Mouse (Mus musculus) limb, embryonic 13.5 days (tissue): ENCODE measurements around the gene Zfp383. TPM values are rescaled to one million over a fixed set of nuclear protein-coding genes. Genes with fewer than 3 reads are reported as not detected.
"Not testable (repeated sequence)": the region's sequence is repeated elsewhere in the genome, so short reads cannot be mapped to it uniquely, and the experiment has no call there.

Experiments used
- ATAC-seq: fragments of 200-750 bp; cut with Nextera tagmentation; 2 replicates; pipeline ENCODE4 v1.8.0; 2017; ENCODE audit warnings: low read depth, moderate number of reproducible peaks, moderate TSS enrichment; ENCODE audit not compliant: low FRiP score
- H3K27ac ChIP-seq: fragments of 300-500 bp; sonication (generic); 2 replicates; pipeline ENCODE4 v1.5.1; 2015; ENCODE audit warnings: inconsistent platforms, mild to moderate bottlenecking, moderate library complexity
- H3K27me3 ChIP-seq: fragments of 300-500 bp; sonication (generic); 2 replicates; pipeline ENCODE4 v1.6.1; 2015; ENCODE audit warnings: mild to moderate bottlenecking, inconsistent platforms
- H3K36me3 ChIP-seq: fragments of 300-500 bp; sonication (generic); 2 replicates; pipeline ENCODE4 v1.6.1; 2015; ENCODE audit warnings: inconsistent platforms, mild to moderate bottlenecking, moderate library complexity
- H3K4me1 ChIP-seq: fragments of 300-500 bp; sonication (generic); 2 replicates; pipeline ENCODE4 v1.6.1; 2015; ENCODE audit warnings: inconsistent platforms
- H3K4me2 ChIP-seq: fragments of 300-500 bp; sonication (generic); replicated peaks from 2 replicates; pipeline ENCODE4 v1.6.1; 2015; ENCODE audit warnings: inconsistent platforms, mild to moderate bottlenecking, moderate library complexity
- H3K4me3 ChIP-seq: fragments of 300-500 bp; sonication (generic); 2 replicates; pipeline ENCODE4 v1.5.1; 2015; ENCODE audit warnings: moderate library complexity, mild to moderate bottlenecking, inconsistent platforms
- H3K9ac ChIP-seq: fragments of 300-500 bp; sonication (generic); 2 replicates; pipeline ENCODE4 v1.6.1; 2015; ENCODE audit warnings: mild to moderate bottlenecking, inconsistent platforms
- H3K9me3 ChIP-seq: fragments of 300-500 bp; sonication (generic); 2 replicates; pipeline ENCODE4 v1.6.1; 2016; ENCODE audit warnings: inconsistent platforms
- WGBS: fragments of 180-500 bp; shearing (Covaris S2); methylation state at CpG from one replicate; pipeline ENCODE4 v1.1.7; 2015; 5-methylcytosine and 5-hydroxymethylcytosine counted together
- microRNA-seq: library from miRNA; unstranded; fragments of <30 nt; microRNA quantifications from one replicate; pipeline ENCODE4, GENCODE M21; 2016
- polyA plus RNA-seq: library from polyadenylated mRNA; unstranded; fragments of >200 nt; fragmentation: Nextera tagmentation; extraction: Ambion mirVana; gene quantifications from 2 replicates; pipeline ENCODE4 v1.2.1, GENCODE M21; 2015

Zfp383 gene
- polyA plus RNA-seq, 1 experiment from 2014 or later = 8.3 TPM

GRCm38 (mm10) chr7:29943720-29944119 lies 35.7 kb downstream of the Zfp383 start:
- H3K4me3 ChIP-seq = no peak overlapping the region
- H3K4me2 ChIP-seq = no peak overlapping the region
- H3K27ac ChIP-seq = no peak overlapping the region
- H3K9me3 ChIP-seq = no peaks in the 10 kb centered on the region
- WGBS = 72% methylated on average over 2 of the region's 2 CpGs
- peaks cover 48% of the 10 kb centered on the region for H3K36me3 ChIP-seq
- no peak for ATAC-seq
- no peaks in the 10 kb centered on the region for H3K4me1 ChIP-seq
- no peaks in the 10 kb centered on the region for H3K27me3 ChIP-seq
- H3K9ac ChIP-seq = no peak overlapping the region

DNA sequence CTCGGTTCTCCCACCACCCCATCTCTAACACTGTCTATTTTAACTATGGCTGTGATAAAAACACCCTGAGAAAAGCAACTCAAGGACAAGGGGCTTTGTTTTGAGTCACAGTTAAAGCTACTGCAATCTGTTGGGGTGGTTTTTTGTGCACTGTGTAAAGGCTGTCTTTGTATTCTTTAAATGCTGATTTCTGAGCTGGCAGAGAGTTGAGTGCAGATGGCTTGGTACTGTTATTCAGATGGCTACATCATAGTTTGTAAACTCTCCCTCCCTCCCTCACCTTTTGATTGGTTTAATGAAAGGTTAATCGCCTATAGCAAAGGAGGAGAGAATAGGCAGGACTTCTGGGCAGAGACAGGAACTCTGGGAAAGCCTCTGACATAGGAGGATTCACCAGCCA lies 36.2 kb downstream of the Zfp383 start:
- WGBS = 84% methylated on average over 2 of the region's 2 CpGs
- H3K36me3 ChIP-seq = peaks cover 51% of the 10 kb centered on the region
- no peak overlapping the region for H3K9ac ChIP-seq
- no peak for ATAC-seq
- H3K4me2 ChIP-seq = no peak overlapping the region
- H3K9me3 ChIP-seq = no peaks in the 10 kb centered on the region
- no peak overlapping the region for H3K4me3 ChIP-seq
- H3K27ac ChIP-seq = no peak overlapping the region
- no peaks in the 10 kb centered on the region for H3K4me1 ChIP-seq
- no peaks in the 10 kb centered on the region for H3K27me3 ChIP-seq

DNA sequence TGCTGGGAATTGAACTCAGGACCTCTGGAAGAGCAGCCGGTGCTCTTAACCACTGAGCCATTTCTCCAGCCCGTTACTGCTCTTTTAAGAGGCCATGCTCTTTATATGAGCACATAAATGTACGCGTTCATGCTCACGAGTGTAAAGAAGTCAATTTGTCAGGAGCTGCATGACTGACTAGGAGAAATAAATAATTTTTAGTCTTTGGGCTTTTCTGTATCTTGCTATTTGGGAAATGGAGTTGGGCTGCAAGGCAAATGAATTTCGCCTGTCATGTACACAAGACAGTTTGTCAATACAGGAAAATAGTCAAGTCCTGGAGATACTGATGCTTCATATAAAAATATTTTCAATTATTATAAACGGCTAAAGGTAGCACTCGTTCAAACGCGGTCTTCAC lies 45.1 kb downstream of the Zfp383 start:
- Histone ChIP-seq H3K9me3 (no peaks in the 10 kb centered on the region), H3K36me3 (peaks cover 30% of the 10 kb centered on the region), H3K9ac (peak overlapping the region; percentile 94), H3K4me2 (peak overlapping the region; percentile 65), H3K4me3 (peak overlapping the region; percentile 74), H3K4me1 (no peaks in the 10 kb centered on the region), H3K27ac (peak overlapping the region; percentile 95; the same call in 1 of the 2 replicates), H3K27me3 (no peaks in the 10 kb centered on the region)
- ATAC-seq = no peak; the same call in 1 of the 2 replicates
- WGBS = 28% methylated on average over 10 of the region's 10 CpGs

GRCm38 (mm10) chr7:29953513-29954401 lies 45.7 kb downstream of the Zfp383 start, which contains the start of gene Zfp74:
Gene Zfp74, minus strand, starts transcription at chr7:29954089.
- Histone ChIP-seq H3K4me2 (peak within 1 kb of the TSS; percentile 65), H3K4me3 (peak within 1 kb of the TSS; percentile 74), H3K4me1 (no peaks in the 10 kb centered on the region), H3K9me3 (no peaks in the 10 kb centered on the region), H3K36me3 (peaks cover 25% of the 10 kb centered on the region), H3K27ac (peak within 1 kb of the TSS; percentile 95), H3K9ac (peak within 1 kb of the TSS; percentile 94), H3K27me3 (no peaks in the 10 kb centered on the region)
- 2% methylated on average over 52 of the region's 52 CpGs for WGBS
- peak; percentile 92 for ATAC-seq

GRCm38 (mm10) chr7:29954731-29955130 lies 46.7 kb downstream of the Zfp383 start:
- H3K9ac ChIP-seq = no peak overlapping the region
- WGBS = 32% methylated on average over 4 of the region's 4 CpGs
- H3K27ac ChIP-seq = no peak overlapping the region
- H3K4me1 ChIP-seq = no peaks in the 10 kb centered on the region
- H3K36me3 ChIP-seq = peaks cover 17% of the 10 kb centered on the region
- H3K4me2 ChIP-seq = peak overlapping the region; percentile 65
- ATAC-seq = no peak
- peak overlapping the region; percentile 74 for H3K4me3 ChIP-seq
- no peaks in the 10 kb centered on the region for H3K27me3 ChIP-seq
- H3K9me3 ChIP-seq = no peaks in the 10 kb centered on the region

- H3K9ac ChIP-seq = no peak overlapping the region
These were observed 48.2 kb downstream of the Zfp383 start for GRCm38 (mm10) chr7:29956257-29956656.

DNA sequence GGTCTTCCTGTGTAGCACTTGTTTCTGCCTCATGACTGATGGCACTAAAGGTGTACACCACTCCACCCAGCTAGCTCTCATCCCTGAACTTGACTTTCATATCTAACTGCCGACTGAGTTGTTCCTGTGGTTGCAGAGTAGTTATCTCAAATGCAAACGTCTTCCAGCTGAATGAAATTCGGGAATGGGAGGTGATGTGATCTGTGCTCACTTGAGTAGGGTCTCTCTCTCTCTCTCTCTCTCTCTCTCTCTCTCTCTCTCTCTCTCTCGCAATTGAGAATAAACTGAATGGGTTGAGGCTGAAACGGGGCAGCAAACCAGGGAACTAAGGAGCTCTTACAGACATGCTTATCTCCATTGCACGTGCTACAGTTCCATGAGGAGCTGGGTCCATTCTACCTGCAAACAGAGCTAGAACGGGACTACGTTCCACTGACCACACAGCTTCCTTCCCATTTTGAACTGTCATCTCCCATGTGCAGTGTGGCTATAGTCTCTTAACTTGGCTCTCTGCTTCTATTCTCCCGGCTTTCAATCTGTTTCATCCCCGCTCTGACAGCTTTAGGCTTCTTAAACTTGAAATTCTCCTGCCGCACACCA lies 50.2 kb downstream of the Zfp383 start:
- no peak for ATAC-seq
- Histone ChIP-seq H3K9me3 (no peaks in the 10 kb centered on the region), H3K27ac (no peak overlapping the region), H3K27me3 (no peaks in the 10 kb centered on the region), H3K9ac (no peak overlapping the region), H3K4me3 (no peak overlapping the region), H3K4me2 (no peak overlapping the region), H3K4me1 (no peaks in the 10 kb centered on the region), H3K36me3 (no peaks in the 10 kb centered on the region)
- WGBS = 84% methylated on average over 11 of the region's 11 CpGs

More at GRCm38 (mm10) chr7:29956257-29956656, 48.2 kb downstream of the Zfp383 start:
- H3K9me3 ChIP-seq = no peaks in the 10 kb centered on the region
- 0 out of 2 replicates have a peak overlapping the region, but pooled peaks have one; percentile 11 for H3K4me3 ChIP-seq
- H3K27ac ChIP-seq = no peak overlapping the region
- no peaks in the 10 kb centered on the region for H3K27me3 ChIP-seq
- no peaks in the 10 kb centered on the region for H3K4me1 ChIP-seq
- peaks cover 2% of the 10 kb centered on the region for H3K36me3 ChIP-seq
- ATAC-seq = no peak
- 50% methylated on average over 10 of the region's 10 CpGs for whole genome bisulfite sequencing
- H3K4me2 ChIP-seq = peak overlapping the region; percentile 37

- Histone ChIP-seq H3K36me3 (no peaks in the 10 kb centered on the region), H3K4me3 (no peak overlapping the region), H3K27me3 (no peaks in the 10 kb centered on the region), H3K9ac (no peak overlapping the region), H3K27ac (no peak overlapping the region), H3K9me3 (no peaks in the 10 kb centered on the region), H3K4me2 (no peak overlapping the region), H3K4me1 (no peaks in the 10 kb centered on the region)
- ATAC-seq = no peak
- WGBS = 64% methylated on average over 3 of the region's 3 CpGs
These were observed 51.0 kb downstream of the Zfp383 start for GRCm38 (mm10) chr7:29959004-29959403.

GRCm38 (mm10) chr7:29965115-29965810 lies 57.2 kb downstream of the Zfp383 start:
- not testable (repeated sequence) for H3K27me3 ChIP-seq, H3K36me3 ChIP-seq, H3K27ac ChIP-seq, H3K4me3 ChIP-seq, H3K9me3 ChIP-seq, H3K4me1 ChIP-seq, H3K9ac ChIP-seq, H3K4me2 ChIP-seq, ATAC-seq
- WGBS = 48% methylated on average over 39 of the region's 39 CpGs

Small RNAs within 50 kb of the gene (microRNA-seq; reads per million reads assigned to microRNA genes)
- 0.70 reads per million for gene Mir7668

Other genes with a start within 250 kb of the Zfp383 start
- not detected in 2 replicates for gene Catsperg2, start 181.2 kb upstream of the Zfp383 start, polyA plus RNA-seq
- 13.3 and 14.7 TPM in 2 replicates for gene Zfp84, start 139.7 kb upstream of the Zfp383 start, polyA plus RNA-seq
- 11.9 and 12.3 TPM in 2 replicates for gene Zfp30, start 124.2 kb upstream of the Zfp383 start, polyA plus RNA-seq
- 16.1 and 17.3 TPM in 2 replicates for gene Zfp790, start 92.1 kb upstream of the Zfp383 start, polyA plus RNA-seq
- 7.2 and 8.1 TPM in 2 replicates for gene Zfp940, start 54.6 kb upstream of the Zfp383 start, polyA plus RNA-seq
- gene Zfp420, start 48.2 kb upstream of the Zfp383 start, polyA plus RNA-seq = 10.4 and 11.1 TPM in 2 replicates
- 14.5 and 14.7 TPM in 2 replicates for gene Zfp27, start 1.7 kb upstream of the Zfp383 start, polyA plus RNA-seq
- gene Zfp74, start 45.9 kb downstream of the Zfp383 start, polyA plus RNA-seq = 14.9 and 17.6 TPM in 2 replicates
- 27.2 and 27.9 TPM in 2 replicates for gene Zfp568, start 75.7 kb downstream of the Zfp383 start, polyA plus RNA-seq
- 6.1 and 6.8 TPM in 2 replicates for gene Zfp14, start 143.2 kb downstream of the Zfp383 start, polyA plus RNA-seq
- 8.8 and 9.7 TPM in 2 replicates for gene Zfp82, start 164.7 kb downstream of the Zfp383 start, polyA plus RNA-seq
- 2.3 and 3.3 TPM in 2 replicates for gene Gm26920, start 182.2 kb downstream of the Zfp383 start, polyA plus RNA-seq
- gene Zfp566, start 182.3 kb downstream of the Zfp383 start, polyA plus RNA-seq = 18.8 and 20.6 TPM in 2 replicates
- gene Zfp260, start 186.6 kb downstream of the Zfp383 start, polyA plus RNA-seq = 147 and 154 TPM in 2 replicates
- 13.8 and 14.6 TPM in 2 replicates for gene Zfp382, start 213.7 kb downstream of the Zfp383 start, polyA plus RNA-seq